Mouse (Mus musculus) stomach, postnatal 0 days (tissue): ENCODE results near the gene Tmem191c. TPM values are rescaled to one million over a fixed set of nuclear protein-coding genes. Genes with fewer than 3 reads are reported as not detected.
A peak's percentile ranks its signal among the peaks of the same experiment; 100 is the strongest.

Source experiments
- ATAC-seq: fragments of 200-750 bp; cut with Nextera tagmentation; 2 replicates; pipeline ENCODE4 v1.8.0; 2017; ENCODE audit not compliant: low FRiP score, low TSS enrichment
- DNase-seq: peaks from one replicate; pipeline ENCODE4 v3.0.0-alpha.2; 2016; ENCODE audit warnings: low spot score
- H3K27ac ChIP-seq: fragments of 300-500 bp; sonication (generic); replicated peaks from 2 replicates; pipeline ENCODE4 v1.5.1; 2014; ENCODE audit warnings: mild to moderate bottlenecking, control low read depth
- H3K27me3 ChIP-seq: fragments of 300-500 bp; sonication (generic); 2 replicates; pipeline ENCODE4 v1.6.1; 2014; ENCODE audit warnings: low read length; ENCODE audit not compliant: control insufficient read depth, insufficient read depth
- H3K36me3 ChIP-seq: fragments of 300-500 bp; sonication (generic); 2 replicates; pipeline ENCODE4 v1.6.1; 2014; ENCODE audit warnings: low read length, mixed read lengths; ENCODE audit not compliant: control insufficient read depth, insufficient read depth
- H3K4me1 ChIP-seq: fragments of 300-500 bp; sonication (generic); replicated peaks from 2 replicates; pipeline ENCODE4 v1.6.1; 2014; ENCODE audit warnings: antibody characterized with exemption; ENCODE audit not compliant: control insufficient read depth, insufficient read depth
- H3K4me2 ChIP-seq: fragments of 300-500 bp; sonication (generic); replicated peaks from 2 replicates; pipeline ENCODE4 v1.6.1; 2014; ENCODE audit warnings: low read depth, mild to moderate bottlenecking, control low read depth, moderate library complexity
- H3K4me3 ChIP-seq: fragments of 300-500 bp; sonication (generic); 2 replicates; pipeline ENCODE4 v1.5.1; 2014; ENCODE audit warnings: low read depth, low read length, control low read depth
- H3K9ac ChIP-seq: fragments of 300-500 bp; sonication (generic); 2 replicates; pipeline ENCODE4 v1.6.1; 2014; ENCODE audit warnings: mild to moderate bottlenecking, low read length, control low read depth, mixed read lengths
- H3K9me3 ChIP-seq: fragments of 300-500 bp; sonication (generic); 2 replicates; pipeline ENCODE4 v1.6.1; 2016; ENCODE audit warnings: low read length; ENCODE audit not compliant: control insufficient read depth
- CTCF ChIP-seq: IDR thresholded peaks from 2 replicates; pipeline ENCODE4 v1.5.1; 2016; ENCODE audit warnings: antibody characterized with exemption, low read depth, mild to moderate bottlenecking, moderate library complexity
- EP300 ChIP-seq: optimal IDR thresholded peaks from 2 replicates; pipeline ENCODE3; 2016; ENCODE audit warnings: antibody characterized with exemption
- WGBS: fragments of 180-500 bp; shearing (Covaris S2); extraction: QIAGEN DNeasy Blood & Tissue Kit; methylation state at CpG from one replicate; pipeline ENCODE4 v1.1.7; 2014; 5-methylcytosine and 5-hydroxymethylcytosine counted together
- polyA plus RNA-seq: library from polyadenylated mRNA; unstranded; fragments of >200 nt; fragmentation: Nextera tagmentation; extraction: Ambion mirVana; gene quantifications from 2 replicates; pipeline ENCODE4 v1.2.1, GENCODE M21; 2015

Tmem191c gene
- polyA plus RNA-seq, 1 experiment from 2014 or later: 8.8 TPM

DNA sequence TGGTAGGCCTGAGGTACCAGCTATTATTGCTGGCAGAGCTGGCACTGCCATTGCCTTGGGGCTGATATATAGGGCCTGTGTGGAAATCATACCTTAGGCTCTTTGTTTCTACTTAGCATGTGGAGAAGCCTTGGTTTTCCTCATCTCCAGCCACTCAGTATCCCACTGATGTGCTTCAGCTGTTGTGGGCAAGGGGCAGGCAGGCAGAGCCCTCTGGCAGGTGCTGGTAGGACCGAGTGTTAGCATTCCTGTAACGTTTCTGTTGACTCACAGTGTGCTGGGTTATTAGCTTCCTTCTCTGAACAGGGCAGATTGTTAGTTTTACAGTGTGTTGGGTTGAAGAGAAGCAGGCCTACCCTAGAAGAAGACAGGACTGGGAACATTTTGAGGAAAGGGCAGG lies 20.6 kb upstream of the Tmem191c start:
- Histone ChIP-seq H3K27ac (no peak overlapping the region), H3K9ac (no peak overlapping the region), H3K9me3 (no peaks in the 10 kb centered on the region), H3K4me2 (no peak overlapping the region), H3K36me3 (peaks cover 16% of the 10 kb centered on the region; the same call in 1 of the 2 replicates), H3K27me3 (no peaks in the 10 kb centered on the region), H3K4me1 (0 out of 2 replicates have a peak, but pooled peaks cover 7% of the 10 kb centered on the region), H3K4me3 (no peak overlapping the region)
- ATAC-seq (no peak), DNase-seq (no peak)
- TF ChIP-seq EP300 (no peak), CTCF (no peak)
- 41% methylated on average over 2 of the region's 2 CpGs for WGBS

DNA sequence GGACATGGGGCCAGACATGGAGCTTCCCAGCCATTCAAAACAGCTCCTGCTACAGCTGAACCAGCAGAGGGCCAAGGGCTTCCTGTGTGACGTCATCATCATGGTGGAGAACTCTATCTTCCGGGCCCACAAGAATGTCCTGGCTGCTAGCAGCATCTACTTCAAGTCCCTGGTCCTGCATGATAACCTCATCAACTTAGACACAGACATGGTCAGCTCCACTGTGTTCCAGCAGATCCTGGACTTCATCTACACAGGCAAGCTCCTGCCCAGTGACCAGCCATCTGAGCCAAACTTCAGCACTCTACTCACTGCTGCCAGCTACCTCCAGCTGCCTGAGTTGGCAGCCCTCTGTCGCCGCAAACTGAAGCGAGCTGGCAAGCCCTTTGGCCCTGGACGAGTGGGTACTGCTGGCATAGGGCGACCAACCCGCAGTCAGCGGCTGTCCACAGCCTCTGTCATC lies 18.5 kb upstream of the Tmem191c start:
- H3K36me3 ChIP-seq: peaks cover 16% of the 10 kb centered on the region; the same call in 1 of the 2 replicates
- 86% methylated on average over 9 of the region's 9 CpGs for WGBS
- H3K27ac ChIP-seq: no peak overlapping the region
- ATAC-seq (no peak), DNase-seq (no peak)
- no peaks in the 10 kb centered on the region for H3K27me3 ChIP-seq
- no peaks in the 10 kb centered on the region for H3K9me3 ChIP-seq
- no peak overlapping the region for H3K9ac ChIP-seq
- no peak overlapping the region for H3K4me3 ChIP-seq
- H3K4me2 ChIP-seq: no peak overlapping the region
- no peak for TF ChIP-seq EP300
- TF ChIP-seq CTCF: peak; percentile 24; the same call in 1 of the 2 replicates
- H3K4me1 ChIP-seq: 0 out of 2 replicates have a peak, but pooled peaks cover 4% of the 10 kb centered on the region

DNA sequence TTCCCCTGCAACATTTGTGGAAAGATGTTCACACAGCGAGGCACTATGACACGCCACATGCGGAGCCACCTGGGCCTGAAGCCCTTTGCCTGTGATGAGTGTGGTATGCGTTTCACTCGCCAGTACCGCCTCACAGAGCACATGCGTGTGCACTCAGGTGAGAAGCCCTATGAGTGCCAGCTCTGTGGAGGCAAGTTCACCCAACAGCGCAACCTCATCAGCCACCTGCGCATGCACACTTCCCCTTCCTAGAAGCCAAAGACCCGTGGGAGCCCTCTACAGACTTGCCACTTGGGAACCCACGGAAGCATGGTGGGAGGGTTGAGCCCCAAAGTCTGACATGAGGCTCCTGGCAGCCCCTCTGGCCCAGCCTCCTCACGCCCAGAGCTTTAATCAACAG lies 17.0 kb upstream of the Tmem191c start:
- no peaks in the 10 kb centered on the region for H3K9me3 ChIP-seq
- peaks cover 16% of the 10 kb centered on the region; the same call in 1 of the 2 replicates for H3K36me3 ChIP-seq
- DNase-seq (no peak), ATAC-seq (no peak)
- H3K4me3 ChIP-seq: no peak overlapping the region
- WGBS: 96% methylated on average over 12 of the region's 12 CpGs
- H3K4me1 ChIP-seq: 0 out of 2 replicates have a peak, but pooled peaks cover 3% of the 10 kb centered on the region
- no peak overlapping the region for H3K4me2 ChIP-seq
- no peaks in the 10 kb centered on the region for H3K27me3 ChIP-seq
- TF ChIP-seq CTCF (no peak), EP300 (no peak)
- H3K9ac ChIP-seq: no peak overlapping the region
- no peak overlapping the region for H3K27ac ChIP-seq

DNA sequence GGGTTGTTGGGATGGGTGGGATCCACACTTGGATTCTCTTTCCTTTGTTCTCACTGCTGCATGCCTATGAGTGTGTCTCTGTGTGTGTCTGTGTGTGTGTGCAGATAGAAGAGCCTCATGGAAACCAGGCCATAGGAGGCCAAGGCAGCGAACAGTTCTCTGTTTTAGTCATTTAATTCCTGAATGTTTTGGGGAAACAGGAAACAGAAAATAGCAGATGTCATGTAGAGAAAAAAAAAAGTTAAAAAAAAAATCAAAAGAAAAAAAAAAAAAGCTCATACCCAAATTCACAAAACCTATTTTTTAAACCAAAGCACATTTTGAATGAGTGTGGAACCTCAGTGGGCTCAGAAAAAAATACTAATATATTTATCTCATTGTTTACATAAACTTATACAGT lies 14.5 kb upstream of the Tmem191c start:
- Histone ChIP-seq H3K27me3 (no peaks in the 10 kb centered on the region), H3K27ac (no peak overlapping the region), H3K4me1 (no peaks in the 10 kb centered on the region), H3K4me3 (no peak overlapping the region), H3K9ac (no peak overlapping the region), H3K4me2 (no peak overlapping the region), H3K36me3 (peaks cover 16% of the 10 kb centered on the region; the same call in 1 of the 2 replicates), H3K9me3 (no peaks in the 10 kb centered on the region)
- 78% methylated on average over 1 of the region's 1 CpGs for WGBS
- no peak for TF ChIP-seq EP300
- TF ChIP-seq CTCF: no peak
- ATAC-seq (no peak), DNase-seq (no peak)

DNA sequence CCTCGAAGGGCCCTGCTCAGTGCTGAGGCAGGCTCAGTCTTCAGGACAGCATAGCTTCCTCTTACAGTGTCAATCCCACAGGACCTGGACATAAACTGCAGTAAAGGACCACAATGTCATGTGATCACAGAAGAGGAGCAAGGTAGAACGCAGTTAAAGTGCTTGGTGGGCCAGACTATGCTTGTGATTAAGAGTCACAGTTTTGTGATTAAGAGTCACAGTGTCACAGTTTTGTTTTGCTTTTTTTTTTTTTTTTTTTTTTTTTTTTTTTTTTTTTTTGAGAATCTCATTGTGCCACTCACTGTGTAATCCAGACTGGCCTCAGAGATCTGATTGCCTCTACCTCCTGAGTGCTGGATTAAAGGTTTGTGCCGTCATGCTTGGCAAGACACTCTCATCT lies 9.8 kb upstream of the Tmem191c start:
- 75% methylated on average over 3 of the region's 3 CpGs for WGBS
- Histone ChIP-seq H3K27me3 (no peaks in the 10 kb centered on the region), H3K9me3 (0 out of 2 replicates have a peak, but pooled peaks cover 4% of the 10 kb centered on the region), H3K4me3 (no peak overlapping the region), H3K4me1 (no peaks in the 10 kb centered on the region), H3K4me2 (no peak overlapping the region), H3K27ac (no peak overlapping the region), H3K9ac (no peak overlapping the region), H3K36me3 (no peaks in the 10 kb centered on the region)
- TF ChIP-seq CTCF (no peak), EP300 (no peak)
- ATAC-seq: no peak
- no peak for DNase-seq

DNA sequence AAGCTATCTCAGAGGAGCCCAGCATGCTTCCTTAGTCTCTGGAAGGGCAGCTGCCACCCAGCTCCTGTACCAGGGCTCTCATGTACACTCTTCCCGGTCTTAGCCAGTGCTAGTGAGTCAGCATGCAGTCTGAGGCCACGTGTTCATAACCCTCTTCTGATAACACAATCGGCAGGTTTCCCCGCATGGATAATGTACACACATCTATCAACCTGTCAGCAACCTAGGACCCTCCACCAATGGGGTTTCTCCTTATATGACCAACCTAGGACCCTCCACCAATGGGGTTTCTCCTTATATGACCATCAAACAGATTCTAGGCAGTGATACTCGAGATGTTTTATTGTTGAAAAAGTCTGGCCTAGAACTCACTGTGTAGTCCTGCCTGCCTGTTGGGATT lies 7.9 kb upstream of the Tmem191c start:
- 36% methylated on average over 5 of the region's 5 CpGs for WGBS
- H3K27ac ChIP-seq: no peak overlapping the region
- H3K9ac ChIP-seq: no peak overlapping the region
- DNase-seq (peak; percentile 33), ATAC-seq (peak; percentile 83)
- H3K4me1 ChIP-seq: no peaks in the 10 kb centered on the region
- H3K4me3 ChIP-seq: no peak overlapping the region
- TF ChIP-seq CTCF: no peak
- TF ChIP-seq EP300: no peak
- 0 out of 2 replicates have a peak, but pooled peaks cover 4% of the 10 kb centered on the region for H3K9me3 ChIP-seq
- H3K4me2 ChIP-seq: no peak overlapping the region
- H3K36me3 ChIP-seq: no peaks in the 10 kb centered on the region
- H3K27me3 ChIP-seq: no peaks in the 10 kb centered on the region
